Mouse (Mus musculus): ENCODE data around the gene Stim1. TPM values are rescaled to one million over a fixed set of nuclear protein-coding genes. Genes with fewer than 3 reads are reported as not detected.
A peak's percentile ranks its signal among the peaks of the same experiment; 100 is the strongest.

Gene Stim1
- polyA plus RNA-seq, 1 experiment from 2014 or later = 15.1 TPM

GRCm38 (mm10) chr7:102440822-102441656 lies 173.4 kb downstream of the Stim1 start:
- Histone ChIP-seq H3K27ac (replicated peaks) (peak overlapping the region; percentile 73; the same call in 1 of the 2 replicates), H3K36me3 (peaks cover 5% of the 10 kb centered on the region), H3K9ac (no peak overlapping the region), H3K27me3 (no peaks in the 10 kb centered on the region), H3K4me2 (peak overlapping the region; percentile 78), H3K4me3 (peak overlapping the region; percentile 80), H3K9me3 (no peaks in the 10 kb centered on the region), H3K4me1 (replicated peaks) (peaks cover 18% of the 10 kb centered on the region)
- peak; percentile 5 for ATAC-seq (ENCODE audit: low FRiP score, low read depth)
- WGBS = 52% methylated on average over 15 of the region's 15 CpGs

- Histone ChIP-seq H3K36me3 (peaks cover 7% of the 10 kb centered on the region), H3K4me2 (peak within 1 kb of the TSS; percentile 78), H3K4me3 (peak within 1 kb of the TSS; percentile 80), H3K9me3 (no peaks in the 10 kb centered on the region), H3K27me3 (no peaks in the 10 kb centered on the region), H3K9ac (peak within 1 kb of the TSS; percentile 69), H3K27ac (replicated peaks) (peak within 1 kb of the TSS; percentile 73), H3K4me1 (replicated peaks) (peaks cover 18% of the 10 kb centered on the region)
- under 1% methylated on average over 48 of the region's 56 CpGs for WGBS
- peak; percentile 99 for ATAC-seq (ENCODE audit: low FRiP score, low read depth)
These were observed 174.2 kb downstream of the Stim1 start, which contains the start of gene Rrm1 for GRCm38 (mm10) chr7:102441657-102442391. Gene Rrm1, plus strand, starts transcription at chr7:102441695.

GRCm38 (mm10) chr7:102442432-102442831 lies 174.8 kb downstream of the Stim1 start:
- peak overlapping the region; percentile 78 for H3K4me2 ChIP-seq
- peaks cover 9% of the 10 kb centered on the region for H3K36me3 ChIP-seq
- H3K4me1 ChIP-seq (replicated peaks) = peaks cover 18% of the 10 kb centered on the region
- peak overlapping the region; percentile 69 for H3K9ac ChIP-seq
- 0 out of 2 replicates have a peak overlapping the region, but pooled peaks have one; percentile 58 for H3K27ac ChIP-seq (replicated peaks)
- peak overlapping the region; percentile 80 for H3K4me3 ChIP-seq
- WGBS = 0% methylated on average over 4 of the region's 4 CpGs
- no peaks in the 10 kb centered on the region for H3K27me3 ChIP-seq
- no peaks in the 10 kb centered on the region for H3K9me3 ChIP-seq
- no peak for ATAC-seq (ENCODE audit: low FRiP score, low read depth)

- Histone ChIP-seq H3K9me3 (no peaks in the 10 kb centered on the region), H3K27me3 (no peaks in the 10 kb centered on the region), H3K36me3 (peaks cover 19% of the 10 kb centered on the region), H3K4me3 (no peak overlapping the region), H3K9ac (no peak overlapping the region), H3K4me2 (no peak overlapping the region), H3K27ac (replicated peaks) (no peak overlapping the region), H3K4me1 (replicated peaks) (peaks cover 18% of the 10 kb centered on the region)
- ATAC-seq (ENCODE audit: low FRiP score, low read depth) = no peak
- 87% methylated on average over 2 of the region's 2 CpGs for WGBS
These were observed 176.7 kb downstream of the Stim1 start for GRCm38 (mm10) chr7:102444301-102444700.

- no peak overlapping the region for H3K9ac ChIP-seq
- ATAC-seq (ENCODE audit: low FRiP score, low read depth) = no peak
- H3K9me3 ChIP-seq = no peaks in the 10 kb centered on the region
- H3K4me2 ChIP-seq = no peak overlapping the region
- H3K36me3 ChIP-seq = peaks cover 38% of the 10 kb centered on the region
- peaks cover 18% of the 10 kb centered on the region for H3K4me1 ChIP-seq (replicated peaks)
- no peak overlapping the region for H3K27ac ChIP-seq (replicated peaks)
- no peaks in the 10 kb centered on the region for H3K27me3 ChIP-seq
- H3K4me3 ChIP-seq = no peak overlapping the region
- 94% methylated on average over 9 of the region's 9 CpGs for WGBS
These were observed 178.8 kb downstream of the Stim1 start for GRCm38 (mm10) chr7:102446438-102446837.

GRCm38 (mm10) chr7:102458618-102459380 lies 191.2 kb downstream of the Stim1 start:
- Histone ChIP-seq H3K36me3 (peaks cover 72% of the 10 kb centered on the region), H3K9ac (no peak overlapping the region), H3K27me3 (no peaks in the 10 kb centered on the region), H3K27ac (replicated peaks) (no peak overlapping the region), H3K4me1 (replicated peaks) (no peaks in the 10 kb centered on the region), H3K4me2 (no peak overlapping the region), H3K9me3 (no peaks in the 10 kb centered on the region), H3K4me3 (no peak overlapping the region)
- ATAC-seq (ENCODE audit: low FRiP score, low read depth) = no peak
- 83% methylated on average over 5 of the region's 5 CpGs for WGBS

GRCm38 (mm10) chr7:102467566-102467965 lies 200.0 kb downstream of the Stim1 start:
- no peak overlapping the region for H3K9ac ChIP-seq
- no peak overlapping the region for H3K4me3 ChIP-seq
- no peak overlapping the region for H3K27ac ChIP-seq (replicated peaks)
- no peaks in the 10 kb centered on the region for H3K9me3 ChIP-seq
- WGBS = 90% methylated on average over 8 of the region's 8 CpGs
- H3K27me3 ChIP-seq = no peaks in the 10 kb centered on the region
- no peak overlapping the region for H3K4me2 ChIP-seq
- peaks cover 50% of the 10 kb centered on the region for H3K36me3 ChIP-seq
- no peak for ATAC-seq (ENCODE audit: low FRiP score, low read depth)
- no peaks in the 10 kb centered on the region for H3K4me1 ChIP-seq (replicated peaks)

- Histone ChIP-seq H3K27me3 (no peaks in the 10 kb centered on the region), H3K4me2 (no peak overlapping the region), H3K27ac (replicated peaks) (no peak overlapping the region), H3K4me1 (replicated peaks) (no peaks in the 10 kb centered on the region), H3K4me3 (no peak overlapping the region), H3K9ac (no peak overlapping the region), H3K36me3 (peaks cover 12% of the 10 kb centered on the region), H3K9me3 (no peaks in the 10 kb centered on the region)
- no peak for ATAC-seq (ENCODE audit: low FRiP score, low read depth)
- 79% methylated on average over 5 of the region's 5 CpGs for WGBS
These were observed 205.1 kb downstream of the Stim1 start for GRCm38 (mm10) chr7:102472675-102473074.

GRCm38 (mm10) chr7:102476601-102477000 lies 209.0 kb downstream of the Stim1 start:
- H3K9me3 ChIP-seq = no peaks in the 10 kb centered on the region
- no peaks in the 10 kb centered on the region for H3K4me1 ChIP-seq (replicated peaks)
- no peak for ATAC-seq (ENCODE audit: low FRiP score, low read depth)
- H3K4me2 ChIP-seq = no peak overlapping the region
- no peaks in the 10 kb centered on the region for H3K27me3 ChIP-seq
- 92% methylated on average over 5 of the region's 5 CpGs for WGBS
- H3K36me3 ChIP-seq = no peaks in the 10 kb centered on the region
- no peak overlapping the region for H3K27ac ChIP-seq (replicated peaks)
- H3K4me3 ChIP-seq = no peak overlapping the region
- no peak overlapping the region for H3K9ac ChIP-seq

GRCm38 (mm10) chr7:102477377-102477776 lies 209.8 kb downstream of the Stim1 start:
- Histone ChIP-seq H3K27ac (replicated peaks) (no peak overlapping the region), H3K4me1 (replicated peaks) (no peaks in the 10 kb centered on the region), H3K9me3 (no peaks in the 10 kb centered on the region), H3K9ac (no peak overlapping the region), H3K36me3 (no peaks in the 10 kb centered on the region), H3K4me2 (no peak overlapping the region), H3K27me3 (no peaks in the 10 kb centered on the region), H3K4me3 (no peak overlapping the region)
- WGBS = 76% methylated on average over 11 of the region's 11 CpGs
- no peak for ATAC-seq (ENCODE audit: low FRiP score, low read depth)

- no peak for ATAC-seq (ENCODE audit: low FRiP score, low read depth)
- Histone ChIP-seq H3K4me1 (replicated peaks) (no peaks in the 10 kb centered on the region), H3K27ac (replicated peaks) (no peak overlapping the region), H3K4me3 (no peak overlapping the region), H3K4me2 (no peak overlapping the region), H3K9ac (no peak overlapping the region), H3K27me3 (no peaks in the 10 kb centered on the region), H3K9me3 (no peaks in the 10 kb centered on the region), H3K36me3 (no peaks in the 10 kb centered on the region)
- WGBS = 90% methylated on average over 4 of the region's 4 CpGs
These were observed 210.8 kb downstream of the Stim1 start for GRCm38 (mm10) chr7:102478425-102478824.
